Mouse (Mus musculus) layer of hippocampus, adult 18-20 months (tissue): Measurements from ENCODE around the gene Olfr1138. TPM values are rescaled to one million over a fixed set of nuclear protein-coding genes. Genes with fewer than 3 reads are reported as not detected.

Source experiments
- DNase-seq, 2 experiments: peaks; one replicate each; pipeline ENCODE4 v3.0.0; 2022; ENCODE audit warnings: low spot score in 2 of 2
- long read RNA-seq: library from polyadenylated mRNA; stranded (forward); transcript quantifications from one replicate; pipeline ENCODE4 v2.0.0, GENCODE M21; 2021
- total RNA-seq, 2 experiments: library from RNA; stranded (reverse); gene quantifications; 2 replicates each; pipeline ENCODE4 v1.2.3; 2021

Olfr1138 gene
- total RNA-seq = not detected
- long read RNA-seq = 0 reads

GRCm38 (mm10) chr2:87739878-87740277 is at the start of gene Olfr1138:
Gene Olfr1138 (minus strand): TSS chr2:87739978.
- DNase-seq = no peak

DNA sequence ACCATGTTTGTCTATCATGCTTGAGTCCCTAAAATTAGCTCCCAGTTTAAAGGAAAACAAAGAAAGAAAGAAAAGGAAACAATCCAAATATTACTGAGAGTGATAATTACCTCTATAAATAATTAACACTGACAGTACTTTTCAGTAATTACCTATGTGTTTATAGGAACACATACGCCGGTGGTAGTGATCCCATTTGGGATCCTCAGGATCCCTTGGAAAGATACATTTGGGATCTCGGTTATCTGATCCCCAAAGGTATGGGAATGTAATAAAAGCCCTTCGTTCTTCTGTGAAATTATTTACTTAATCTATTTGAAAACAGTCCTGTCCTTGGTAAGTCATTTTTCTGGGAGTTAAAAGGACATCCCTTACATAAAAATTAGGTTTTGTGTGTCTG is 39.4 kb upstream of the Olfr1138 start, which contains the start of gene Olfr152:
Olfr152 (plus strand) TSS at position 301 of the 400 bp plus-strand sequence.
- DNase-seq = no peak

GRCm38 (mm10) chr2:87776143-87776542 is 36.4 kb upstream of the Olfr1138 start:
- DNase-seq = peak in 1 of 2 experiments; percentile 9

GRCm38 (mm10) chr2:87753891-87754290 is 14.1 kb upstream of the Olfr1138 start, which contains the start of gene Olfr1141:
Gene Olfr1141 (minus strand): TSS chr2:87753991.
- no peak for DNase-seq

DNA sequence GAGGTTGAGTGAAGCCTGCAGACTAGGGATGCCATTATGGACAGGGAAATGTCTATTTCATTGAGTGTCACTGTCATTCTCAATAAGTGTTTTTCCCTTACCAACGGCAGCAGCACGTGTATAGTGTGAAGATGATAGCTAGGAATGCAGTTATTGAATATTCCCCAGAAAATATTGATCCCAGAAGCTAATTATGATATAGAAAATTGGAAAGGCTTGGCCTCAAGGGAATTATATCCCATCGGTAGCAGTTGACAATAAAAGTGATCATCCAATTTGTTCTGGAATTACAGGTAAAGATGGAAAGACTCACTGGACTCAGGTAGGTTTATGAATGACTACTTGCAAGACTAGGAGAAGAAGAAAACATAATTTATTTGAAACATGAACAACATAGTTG is 3.7 kb upstream of the Olfr1138 start, which contains the start of gene Olfr1140:
Olfr1140 (plus strand) TSS at position 301 of the 400 bp plus-strand sequence.
- DNase-seq = no peak

GRCm38 (mm10) chr2:87713079-87713478 is 26.7 kb downstream of the Olfr1138 start, which contains the start of gene Olfr1137:
Gene Olfr1137 (minus strand): TSS chr2:87713179.
- no peak for DNase-seq

DNA sequence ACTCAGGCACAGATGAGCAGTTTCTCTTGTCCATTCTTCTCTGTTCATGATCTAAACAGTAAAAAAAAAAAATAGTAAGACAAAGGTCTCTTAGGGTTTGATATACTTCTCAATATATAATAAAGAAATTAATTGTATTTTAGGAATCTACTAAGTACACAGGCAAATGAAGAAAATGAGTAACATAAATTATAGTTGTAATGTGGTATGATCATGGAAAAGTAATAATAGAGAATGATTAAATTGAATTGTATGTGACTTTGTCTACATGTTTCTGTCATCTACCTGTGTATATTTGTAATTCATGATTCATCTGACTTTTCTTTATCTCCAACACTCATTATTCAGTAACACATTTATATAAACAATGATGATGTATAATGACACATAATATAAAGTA is 45.9 kb downstream of the Olfr1138 start, which contains the start of gene Olfr1136:
Olfr1136 (minus strand) TSS at position 101 of the 400 bp plus-strand sequence.
- DNase-seq = no peak

Other genes with a start within 250 kb of the Olfr1138 start
- gene Pramel7, start 242.9 kb downstream of the Olfr1138 start, total RNA-seq = not detected
- not detected for gene Pramel6, start 233.4 kb downstream of the Olfr1138 start, total RNA-seq
- gene Olfr153, start 208.2 kb downstream of the Olfr1138 start, total RNA-seq = not detected
- gene Olfr1128, start 194.4 kb downstream of the Olfr1138 start, total RNA-seq = not detected
- not detected for gene Olfr1129, start 166.1 kb downstream of the Olfr1138 start, total RNA-seq
- not detected for gene Olfr1130, start 133.8 kb downstream of the Olfr1138 start, total RNA-seq
- not detected for gene Olfr1131, start 112.9 kb downstream of the Olfr1138 start, total RNA-seq
- not detected for gene Olfr1132, start 102.4 kb downstream of the Olfr1138 start, total RNA-seq
- gene Olfr1133, start 92.6 kb downstream of the Olfr1138 start, total RNA-seq = not detected
- not detected for gene Olfr1134, start 81.5 kb downstream of the Olfr1138 start, total RNA-seq
- gene Olfr1135, start 66.3 kb downstream of the Olfr1138 start, total RNA-seq = not detected
- gene Olfr1136, start 46.0 kb downstream of the Olfr1138 start, total RNA-seq = not detected
- not detected for gene Olfr1137, start 26.8 kb downstream of the Olfr1138 start, total RNA-seq
- not detected for gene Olfr1140, start 3.8 kb upstream of the Olfr1138 start, total RNA-seq
- not detected for gene Olfr1141, start 14.0 kb upstream of the Olfr1138 start, total RNA-seq
- not detected for gene Olfr152, start 39.5 kb upstream of the Olfr1138 start, total RNA-seq
- gene Olfr1143, start 60.6 kb upstream of the Olfr1138 start, total RNA-seq = not detected
- not detected for gene Olfr1145, start 69.8 kb upstream of the Olfr1138 start, total RNA-seq
- gene Olfr1148, start 90.6 kb upstream of the Olfr1138 start, total RNA-seq = not detected
- gene Olfr1150-ps1, start 104.0 kb upstream of the Olfr1138 start, total RNA-seq = not detected
- not detected for gene Olfr1151, start 115.9 kb upstream of the Olfr1138 start, total RNA-seq
- not detected for gene Olfr1152, start 126.5 kb upstream of the Olfr1138 start, total RNA-seq
- gene Olfr1153, start 155.0 kb upstream of the Olfr1138 start, total RNA-seq = not detected
- not detected for gene Olfr1154, start 165.2 kb upstream of the Olfr1138 start, total RNA-seq
- not detected for gene Olfr1155, start 205.2 kb upstream of the Olfr1138 start, total RNA-seq
- under 1 TPM in 1 of 2 experiments, not detected in 1; 0.10 TPM for gene Olfr1156, start 213.1 kb upstream of the Olfr1138 start, total RNA-seq
- gene Olfr1157, start 228.3 kb upstream of the Olfr1138 start, total RNA-seq = not detected
- not detected for gene Olfr74, start 234.7 kb upstream of the Olfr1138 start, total RNA-seq